Mouse (Mus musculus): Measurements from ENCODE around the gene Gucy1b2. TPM values are rescaled to one million over a fixed set of nuclear protein-coding genes. Genes with fewer than 3 reads are reported as not detected.

The Gucy1b2 gene
- polyA plus RNA-seq, 3 experiments from 2014 or later: not detected

DNA sequence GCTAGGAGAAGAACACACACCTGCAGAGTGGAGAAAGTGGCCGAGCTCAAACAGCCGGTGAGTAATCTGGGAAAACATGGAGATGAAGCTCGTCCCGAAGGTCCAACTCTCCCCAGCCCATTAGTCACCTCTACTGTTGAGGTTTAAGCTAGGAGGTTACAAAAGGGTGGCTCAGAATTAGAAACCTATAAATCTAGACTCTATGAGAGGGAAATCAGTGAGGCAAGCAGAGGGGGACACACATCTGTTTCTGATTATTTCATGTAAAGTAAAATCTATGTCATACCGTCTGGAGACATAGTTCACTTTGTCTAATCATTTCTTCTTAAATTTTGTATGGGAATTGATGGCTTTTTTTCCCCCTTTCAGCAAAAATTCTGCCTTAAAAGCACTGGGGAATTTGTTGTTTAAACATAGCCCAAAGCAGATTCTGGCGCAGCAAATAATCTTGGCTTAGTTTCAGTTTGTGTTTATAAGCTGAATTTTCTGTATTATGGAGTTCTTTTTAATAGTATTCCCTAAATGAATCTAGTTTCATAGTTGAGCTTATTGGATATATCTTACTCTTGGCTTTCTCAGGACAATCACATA lies 12.2 kb downstream of the Gucy1b2 start:
- no peak for ATAC-seq

DNA sequence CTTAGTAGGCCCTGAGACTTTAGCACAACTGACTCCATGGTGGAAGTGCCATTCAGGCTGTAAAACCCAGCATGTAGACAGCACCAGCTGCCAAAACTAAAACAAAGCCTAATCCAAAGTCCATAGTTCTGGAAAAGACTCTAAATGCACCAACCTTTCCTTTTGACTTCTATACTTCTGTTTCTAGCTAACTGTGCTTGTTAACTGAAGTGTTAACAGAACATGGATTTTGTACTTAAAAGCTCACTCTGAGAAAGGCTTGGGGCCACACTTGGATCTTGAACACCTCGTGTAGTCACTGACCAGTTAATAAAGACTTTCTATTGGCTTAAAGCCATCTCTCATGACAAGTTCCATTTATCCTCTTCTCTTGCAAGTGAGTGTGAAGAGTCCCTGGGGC lies 13.1 kb downstream of the Gucy1b2 start:
- ATAC-seq: no peak

DNA sequence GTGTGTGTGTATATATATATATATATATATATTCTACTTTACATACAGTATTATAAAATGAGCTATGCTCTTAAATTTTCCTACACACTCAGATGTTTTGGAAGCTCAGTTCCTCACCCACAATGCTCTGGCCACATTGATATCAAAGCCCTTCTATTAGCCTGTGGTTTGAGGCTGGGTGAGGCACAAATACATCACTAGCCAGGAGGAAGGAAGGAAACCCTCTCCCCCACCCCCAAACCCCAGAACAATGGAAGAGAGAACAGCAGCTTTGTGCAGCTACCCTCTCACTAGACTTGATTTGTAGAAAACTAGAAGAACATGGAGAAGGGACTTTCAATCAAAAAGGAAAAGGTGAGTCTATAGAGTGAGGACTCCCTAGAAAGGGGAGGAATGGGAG lies 16.1 kb downstream of the Gucy1b2 start:
- no peak for ATAC-seq

DNA sequence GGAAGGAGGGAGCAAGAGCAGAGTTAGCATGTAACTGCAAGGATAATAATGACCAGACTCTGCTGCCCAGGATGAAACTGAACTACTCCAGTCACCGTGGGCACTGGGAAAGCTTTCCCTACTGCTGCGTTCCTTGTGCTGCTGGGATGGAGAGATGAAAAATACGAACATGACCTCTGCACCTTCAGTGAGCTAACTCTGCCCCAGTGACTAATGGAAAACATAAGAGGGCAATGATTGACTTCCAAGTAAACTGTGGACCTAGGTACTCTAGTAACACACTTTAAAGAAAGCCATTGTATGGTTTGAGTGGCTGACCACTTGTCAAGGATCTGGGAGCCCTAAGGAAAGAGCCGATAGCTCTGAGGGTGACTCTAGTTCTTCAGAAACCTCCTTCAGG lies 17.9 kb downstream of the Gucy1b2 start:
- no peak for ATAC-seq

DNA sequence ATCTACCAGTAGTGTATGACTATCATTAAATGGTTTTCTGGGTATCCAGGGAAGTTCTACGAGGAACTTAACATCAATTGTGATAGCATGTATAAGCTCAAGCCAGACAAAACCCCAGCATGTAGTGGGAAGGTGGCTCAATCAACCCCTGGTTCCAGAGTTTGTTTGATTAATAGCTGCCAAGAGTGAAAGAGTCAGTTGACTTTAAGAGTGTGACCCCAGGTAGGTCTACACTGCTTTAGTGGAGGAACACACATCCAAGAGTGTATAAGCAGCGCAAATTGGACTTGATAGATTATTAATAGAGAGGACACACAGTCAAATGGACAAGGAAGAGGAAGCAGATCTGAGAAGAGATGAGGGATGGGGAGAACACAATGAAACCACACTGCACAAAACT lies 18.3 kb downstream of the Gucy1b2 start:
- no peak for ATAC-seq

DNA sequence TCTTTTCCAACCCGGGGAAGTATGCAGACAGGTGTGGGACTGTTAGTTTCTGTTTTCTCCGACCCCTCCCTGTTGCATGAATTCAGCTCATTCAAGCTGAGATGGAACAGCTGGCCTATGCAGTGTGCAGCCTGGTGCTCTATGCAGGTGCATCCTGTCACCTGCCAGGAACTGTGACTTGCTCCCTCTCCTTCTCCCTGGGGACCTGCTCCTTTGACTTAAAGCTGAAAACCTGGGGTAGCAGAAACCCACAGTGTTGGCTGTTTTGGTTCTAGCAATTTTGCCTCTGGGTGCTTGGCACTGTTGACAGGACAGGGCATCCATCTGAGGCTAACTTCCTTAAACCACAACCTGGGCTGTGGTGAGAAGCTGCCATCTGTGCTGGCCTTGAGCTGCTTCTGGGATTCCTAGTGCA lies 30.8 kb downstream of the Gucy1b2 start:
- ATAC-seq: no peak

DNA sequence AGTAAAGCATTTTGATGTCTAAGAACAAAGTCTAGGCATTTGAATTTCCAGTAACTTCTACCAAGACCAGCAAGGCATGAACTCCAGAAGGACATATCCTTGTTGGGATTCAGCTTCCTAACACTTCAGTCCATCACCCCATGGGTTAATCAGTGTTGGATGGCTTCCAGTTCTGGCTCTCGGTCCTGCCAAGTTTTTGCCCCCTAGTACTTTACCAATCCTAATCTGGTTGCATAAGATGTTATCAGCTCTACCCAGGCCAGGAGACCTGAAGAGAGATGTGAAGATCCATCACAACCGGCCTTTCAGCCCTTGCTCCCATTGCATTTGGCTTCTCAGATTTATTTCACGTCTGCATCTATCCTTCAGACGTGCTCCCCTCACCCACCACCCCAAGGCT lies 33.8 kb downstream of the Gucy1b2 start:
- no peak for ATAC-seq

DNA sequence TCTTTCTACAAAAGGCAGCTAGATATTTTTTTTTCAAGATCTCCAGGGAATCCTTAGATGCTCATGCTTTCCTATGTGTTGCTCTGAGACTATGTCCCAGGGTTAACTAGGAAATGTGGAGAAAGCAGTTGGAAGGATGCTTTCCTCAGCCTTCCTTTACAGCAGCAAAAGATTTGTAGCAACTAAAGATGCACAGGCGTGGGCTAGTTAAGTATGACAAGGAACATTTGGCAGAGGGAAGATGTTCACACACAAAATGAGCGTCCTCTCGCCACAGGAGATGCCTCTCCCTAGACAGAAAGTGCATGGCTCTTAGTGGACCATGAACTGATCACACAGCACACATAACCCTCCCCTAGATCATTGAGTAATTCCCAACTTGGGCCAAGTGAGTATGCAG lies 38.6 kb downstream of the Gucy1b2 start:
- ATAC-seq: no peak

DNA sequence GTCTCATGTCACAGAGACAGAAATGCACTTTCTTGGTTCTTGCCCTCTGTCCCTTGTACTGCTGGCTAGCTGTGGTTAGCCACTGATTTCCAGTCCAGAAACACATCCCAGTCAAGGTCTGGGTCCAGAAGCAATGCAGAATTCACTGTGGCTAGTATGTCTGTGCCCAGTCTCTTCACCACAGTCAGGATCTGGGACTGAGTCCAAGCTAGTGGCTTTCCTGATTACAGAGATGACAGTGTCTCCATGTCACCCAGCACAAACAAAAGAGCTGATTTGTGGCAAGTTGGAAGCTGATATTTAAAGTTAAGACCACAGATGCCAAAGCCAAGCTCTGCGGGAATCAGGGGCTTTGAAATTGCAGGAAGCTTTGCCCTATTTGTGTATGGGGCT lies 39.4 kb downstream of the Gucy1b2 start:
- no peak for ATAC-seq

DNA sequence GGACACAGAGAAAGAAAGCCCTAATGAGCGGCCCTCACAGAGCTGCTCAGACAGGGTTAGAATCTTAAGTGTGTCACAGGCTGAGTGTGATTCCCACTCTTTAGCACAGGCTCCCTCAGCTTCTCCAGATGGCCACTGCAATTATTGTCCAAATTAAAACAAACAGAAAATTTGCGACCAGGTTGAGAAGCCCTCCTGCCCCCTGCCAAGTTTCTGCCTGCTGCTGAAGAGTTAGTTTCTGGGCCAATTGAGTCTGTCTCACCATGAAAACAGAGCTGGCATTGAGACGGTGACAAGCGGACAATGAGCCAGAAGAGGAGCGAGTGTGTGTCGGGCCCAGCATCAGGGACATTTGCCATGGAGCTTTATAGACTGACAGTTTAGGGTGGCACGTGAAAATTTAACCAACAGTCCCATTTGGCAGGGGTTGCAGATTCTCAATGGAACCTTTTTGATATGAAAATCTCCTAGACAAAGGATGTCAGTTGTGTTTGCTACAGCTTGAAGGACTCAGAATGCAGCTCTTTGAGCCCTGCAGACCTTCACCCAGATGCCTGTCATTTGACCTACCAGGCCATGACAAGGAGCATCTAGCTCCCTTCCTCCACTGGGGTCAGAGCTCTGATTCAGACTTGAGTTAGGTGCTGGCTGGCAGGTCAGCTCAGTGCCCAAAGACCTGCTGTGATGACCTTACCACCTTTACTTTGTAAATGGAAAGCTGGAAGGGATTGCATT lies 39.9 kb downstream of the Gucy1b2 start:
- ATAC-seq: no peak

DNA sequence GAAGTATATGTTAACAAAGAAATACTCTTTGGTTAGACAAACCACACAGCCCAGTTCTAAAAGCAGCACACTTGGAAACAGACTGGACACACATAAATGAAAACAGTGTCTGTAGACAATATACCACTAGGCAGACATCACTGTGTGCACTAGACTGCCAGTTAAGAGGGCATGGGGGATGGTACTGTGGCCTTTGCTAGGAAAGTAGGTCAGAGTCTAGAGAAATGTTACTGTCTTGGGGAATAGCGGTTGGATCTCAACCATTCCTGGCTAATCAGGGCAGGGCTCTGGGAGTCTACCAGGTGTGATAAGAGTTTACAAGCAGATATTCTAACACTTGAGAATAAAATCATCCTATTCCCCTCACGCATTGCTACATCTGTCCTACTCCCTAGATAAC lies 60.7 kb downstream of the Gucy1b2 start:
- no peak for ATAC-seq

DNA sequence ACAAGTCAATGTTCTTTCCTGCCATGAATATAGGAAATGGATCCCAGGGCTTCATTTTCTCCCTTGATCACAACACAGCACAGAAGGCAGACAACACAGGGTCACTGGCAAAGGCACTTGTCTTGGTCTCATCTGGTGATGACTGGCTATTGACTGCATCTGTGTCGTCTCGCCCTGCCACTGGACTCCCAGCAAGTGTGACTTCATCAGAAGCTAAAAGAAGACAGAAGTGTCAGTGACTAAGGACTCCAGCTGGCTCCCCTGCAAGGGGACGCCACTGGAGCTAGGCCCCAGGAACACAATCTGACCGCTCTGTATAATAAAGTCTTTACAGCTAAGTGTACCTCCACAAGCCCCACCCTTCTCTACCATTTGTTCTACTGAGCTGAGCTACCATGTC lies 63.3 kb downstream of the Gucy1b2 start:
- no peak for ATAC-seq

DNA sequence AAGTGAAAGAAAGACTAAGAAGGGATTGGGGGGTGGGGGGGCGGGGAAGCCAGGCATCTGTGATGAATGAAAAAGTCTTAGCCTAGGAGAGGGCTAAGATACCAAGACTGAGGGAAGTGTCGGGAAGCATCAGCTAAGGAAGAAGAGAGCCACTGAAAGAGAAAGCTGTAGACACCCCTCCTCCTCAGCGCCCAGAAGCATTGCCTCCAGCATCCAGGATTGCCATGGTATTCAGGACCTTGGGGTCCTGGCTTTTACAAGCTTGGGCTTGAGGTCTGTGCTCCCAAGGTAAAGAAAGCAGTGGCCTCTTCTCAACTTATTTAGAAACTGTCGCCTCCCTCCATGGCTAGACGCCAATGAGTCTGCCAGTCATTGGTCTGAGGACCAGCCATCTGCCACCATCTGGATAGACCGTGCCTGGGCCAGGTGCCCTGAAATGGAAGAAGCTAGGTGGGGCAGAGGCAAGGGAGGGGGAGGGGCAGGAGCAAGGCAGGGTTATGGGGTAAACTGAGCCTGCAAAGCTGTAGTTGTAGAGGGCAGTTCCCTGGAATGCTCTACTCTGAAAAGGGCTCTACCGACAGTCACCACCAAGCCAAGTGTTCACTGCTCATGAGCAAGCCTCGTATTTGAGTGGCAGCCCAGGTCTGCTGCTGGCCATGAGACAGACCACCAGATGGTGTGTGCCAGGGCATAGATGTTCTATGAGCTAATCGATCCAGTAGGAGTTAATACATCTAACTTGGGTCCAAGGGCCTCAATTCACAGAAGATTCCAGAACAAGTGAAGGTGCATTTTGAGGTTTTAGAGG lies 66.2 kb downstream of the Gucy1b2 start:
- no peak for ATAC-seq

DNA sequence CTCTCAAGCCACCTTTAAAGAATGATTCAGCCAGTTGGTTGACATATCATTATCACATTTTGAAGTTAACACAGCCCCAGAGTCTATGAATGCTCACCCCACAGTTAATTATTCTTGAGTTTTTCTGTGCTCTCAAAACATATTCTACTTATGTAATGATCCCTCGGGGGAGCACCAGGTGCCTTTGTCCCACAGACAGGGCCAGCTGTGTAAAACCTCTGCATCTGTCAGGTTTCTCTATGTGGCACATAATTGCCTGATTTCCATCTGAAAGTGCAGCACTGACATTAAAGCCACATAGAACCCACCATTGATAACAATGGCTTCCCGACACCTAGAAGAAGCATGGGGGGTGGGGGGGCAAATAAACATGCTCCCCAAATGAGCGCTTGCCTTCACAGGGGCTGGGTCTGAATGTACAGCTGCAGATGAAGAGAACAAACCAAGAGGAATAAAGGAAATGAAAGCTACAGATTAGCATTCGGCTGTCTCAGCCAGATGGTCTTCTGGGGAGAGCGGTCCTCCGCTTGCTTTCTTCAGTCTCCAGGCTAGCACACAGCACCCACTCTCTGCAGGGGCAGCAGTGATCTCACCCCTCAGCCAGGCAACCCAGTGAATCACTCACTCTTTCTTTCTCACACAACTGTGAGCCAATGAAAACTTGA lies 66.9 kb downstream of the Gucy1b2 start:
- no peak for ATAC-seq

DNA sequence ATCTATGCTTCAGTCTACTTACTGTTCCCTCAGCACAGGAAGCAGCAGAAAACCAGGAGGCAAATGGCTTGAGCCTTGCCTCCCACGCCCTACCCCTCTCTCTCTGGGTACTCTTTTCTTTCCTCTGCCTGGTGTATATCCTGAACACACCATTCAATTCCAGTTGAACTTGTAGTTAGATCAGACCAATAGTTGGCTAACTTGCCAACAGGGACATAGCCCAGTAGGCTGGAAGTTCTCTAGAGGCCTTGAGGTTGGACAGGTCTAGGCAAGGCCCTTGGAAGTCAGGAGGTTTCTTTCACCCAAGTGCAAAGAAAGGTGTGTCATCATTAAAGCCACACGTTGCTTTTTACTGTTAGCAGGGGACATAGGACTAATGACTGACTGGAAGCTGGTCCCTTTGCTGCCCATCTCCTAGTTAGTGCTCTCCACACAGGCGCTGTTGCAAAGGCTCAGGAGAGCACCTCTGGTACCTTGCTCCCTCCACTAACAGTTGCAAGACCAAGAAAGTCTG lies 72.2 kb downstream of the Gucy1b2 start:
- no peak for ATAC-seq

DNA sequence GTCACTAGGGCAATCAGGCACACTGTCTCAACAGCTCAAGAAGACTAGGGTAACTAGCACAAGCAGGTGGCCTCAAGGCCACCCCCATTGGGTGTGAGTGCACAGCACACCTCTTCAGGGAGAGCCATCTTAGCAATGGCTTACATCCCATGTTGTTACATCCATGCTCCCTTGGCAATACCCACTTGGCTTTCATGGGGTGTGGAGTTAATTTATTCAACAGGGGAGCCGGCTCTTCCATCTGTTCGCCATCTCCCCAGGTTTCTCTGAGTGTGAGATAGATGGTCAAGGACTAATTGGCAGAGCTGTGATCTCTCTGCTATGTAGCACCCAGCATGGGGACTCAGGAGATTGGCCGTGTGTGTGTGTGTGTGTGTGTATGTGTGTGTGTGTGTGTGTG lies 73.0 kb downstream of the Gucy1b2 start:
- ATAC-seq: no peak

DNA sequence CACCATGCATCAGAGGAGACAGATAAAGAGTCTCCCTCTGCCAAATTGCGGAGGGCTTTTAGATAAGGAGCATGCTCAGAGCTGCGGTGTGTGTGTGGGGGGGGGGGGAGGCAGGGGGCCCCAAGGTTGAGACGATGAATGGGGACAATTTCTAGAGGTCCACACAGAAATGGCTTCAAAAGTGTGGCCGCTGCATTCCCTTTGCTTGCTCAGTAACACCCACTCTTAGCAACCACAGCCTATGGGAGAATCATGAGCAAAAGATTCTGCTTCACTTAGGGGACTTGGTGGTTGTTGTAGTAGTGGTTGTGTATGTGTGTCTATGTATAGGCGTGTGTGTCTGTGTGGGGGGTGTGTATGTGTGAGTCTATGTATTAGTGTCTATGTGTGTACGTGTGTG lies 75.5 kb downstream of the Gucy1b2 start:
- no peak for ATAC-seq

DNA sequence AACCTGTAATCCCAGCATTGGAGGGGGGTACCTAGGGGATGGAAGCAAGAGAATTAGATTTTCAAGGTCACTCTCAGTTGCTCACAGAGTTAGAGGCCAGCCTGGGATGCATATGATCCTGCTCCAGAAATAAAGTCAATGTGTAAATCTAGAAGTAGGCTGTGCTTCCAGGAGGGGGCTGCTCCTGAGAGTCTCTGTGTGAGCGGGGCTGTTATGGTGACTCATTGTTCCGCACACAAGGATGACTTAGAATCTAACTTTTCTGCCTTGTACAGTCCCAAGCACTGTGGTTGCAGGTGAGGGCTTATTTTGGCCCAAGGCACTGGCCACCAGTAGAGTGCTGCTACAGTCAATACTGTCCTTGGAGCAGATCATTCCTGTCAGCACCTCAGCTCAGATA lies 76.7 kb downstream of the Gucy1b2 start:
- ATAC-seq: no peak

DNA sequence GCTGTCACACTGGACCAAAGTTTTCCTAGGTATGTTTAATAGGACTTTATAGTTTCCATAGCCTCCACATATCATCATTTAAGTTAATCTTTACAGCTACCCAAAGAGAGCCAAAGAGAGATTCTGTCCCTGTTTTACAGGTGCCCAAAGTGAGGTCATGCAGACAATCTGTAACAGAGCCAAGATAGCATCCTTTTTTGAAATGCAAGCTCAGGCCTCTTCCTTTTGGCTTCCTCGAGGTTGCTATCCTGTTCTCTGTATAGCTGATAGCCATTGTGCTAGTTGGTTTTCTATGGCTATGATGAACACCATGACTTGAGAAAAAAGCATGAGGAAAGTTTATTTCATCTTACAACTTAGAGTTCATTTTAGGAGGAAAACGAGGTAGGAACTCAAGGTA lies 80.0 kb downstream of the Gucy1b2 start:
- no peak for ATAC-seq

DNA sequence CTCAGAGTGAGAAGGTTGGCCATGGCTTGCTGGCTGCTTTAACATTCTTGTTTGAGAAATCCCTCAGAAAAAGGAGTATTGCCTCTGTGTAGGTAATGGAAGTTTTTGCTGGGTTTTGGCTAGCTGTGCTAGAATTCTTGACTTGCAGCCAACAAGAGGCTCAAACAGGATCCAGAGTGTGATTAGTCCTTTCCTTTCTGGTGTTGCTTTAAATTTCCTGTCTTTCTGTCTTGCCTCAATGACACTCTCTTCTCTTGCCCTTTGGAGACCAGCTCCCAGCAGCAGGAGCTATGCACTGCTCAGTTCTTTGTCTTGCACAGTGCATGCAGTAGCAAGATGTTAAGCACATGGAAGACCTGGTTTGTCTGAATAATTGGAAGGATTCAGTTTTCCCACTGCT lies 80.4 kb downstream of the Gucy1b2 start:
- ATAC-seq: no peak

DNA sequence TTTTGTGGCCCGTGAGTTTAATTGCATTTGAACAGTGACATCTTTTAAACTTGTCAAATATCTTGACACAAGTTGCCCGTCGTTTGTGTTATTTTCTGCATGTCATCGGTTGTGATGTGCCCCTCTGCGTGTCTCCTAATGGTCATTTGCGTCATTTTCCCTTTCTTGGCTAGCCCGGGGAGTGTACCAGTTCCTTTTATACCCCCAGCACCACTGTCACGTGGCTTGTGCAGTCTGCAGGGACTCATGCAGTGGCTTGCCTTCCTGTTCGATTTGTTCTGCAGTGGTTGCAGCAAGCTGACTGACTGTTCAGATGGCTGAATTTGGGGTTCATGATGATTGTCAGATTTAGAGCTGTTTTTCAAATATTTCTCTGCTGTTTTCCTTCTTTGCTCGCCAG lies 82.1 kb downstream of the Gucy1b2 start:
- no peak for ATAC-seq

DNA sequence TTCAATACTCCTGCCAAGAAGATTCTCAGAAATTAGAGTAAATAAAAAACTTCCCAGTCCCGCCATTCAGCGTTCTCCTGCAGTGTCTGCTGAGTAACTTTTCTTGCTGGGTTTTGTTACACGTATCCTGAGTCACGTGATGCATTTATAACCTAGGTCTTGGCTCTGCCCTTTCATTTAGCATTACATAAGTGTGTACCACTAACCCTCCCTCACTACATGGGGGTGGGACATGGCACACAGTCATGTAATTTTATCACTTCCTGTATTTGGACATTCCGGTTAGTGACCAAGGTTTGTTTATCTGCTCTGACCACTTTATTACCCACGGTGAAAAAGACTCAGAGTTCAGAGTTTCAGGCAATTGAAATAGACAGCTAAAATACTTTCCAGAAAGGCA lies 85.3 kb downstream of the Gucy1b2 start:
- ATAC-seq: no peak

DNA sequence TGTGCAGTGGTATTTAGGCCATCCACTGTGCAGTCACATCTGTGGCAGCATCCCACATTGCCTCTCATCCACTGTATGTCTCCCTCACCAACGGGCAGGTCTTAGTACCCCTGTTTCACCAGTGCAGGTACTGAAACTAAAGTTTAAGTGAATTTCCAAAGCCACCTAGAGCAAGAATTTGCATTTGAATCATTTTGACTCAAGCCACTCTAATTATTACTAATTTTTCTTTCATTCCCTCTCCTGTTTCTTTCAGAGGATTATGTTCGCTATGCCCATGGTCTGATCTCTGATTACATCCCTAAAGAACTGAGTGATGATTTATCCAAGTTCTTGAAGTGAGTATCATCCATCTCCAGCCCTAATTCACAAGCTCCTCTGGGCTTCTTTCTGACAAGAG lies 92.3 kb downstream of the Gucy1b2 start:
- no peak for ATAC-seq

Measured in inflammation-experienced regulatory T-cells, adult 6 months (primary cell).